Mouse (Mus musculus): ENCODE data around the gene Ppp4c. TPM values are rescaled to one million over a fixed set of nuclear protein-coding genes. Genes with fewer than 3 reads are reported as not detected.

Ppp4c gene
- 10 to 100 TPM; 49.0 to 51.8 TPM for total RNA-seq (2021)
- long read RNA-seq, experiment 1, transcript Ppp4c-211 (8 exons, 1,400 nt) = minor isoform, 7 of 46 reads
- long read RNA-seq, experiment 1, transcript Ppp4c-201 (9 exons, 1,359 nt) = major isoform, 34 of 46 reads
- long read RNA-seq, experiment 1, partial matches to known transcripts = 0 of 46 reads
- long read RNA-seq, experiment 1, other reads (novel, unspliced or antisense) = 5 of 46 reads
- long read RNA-seq, experiment 2, transcript Ppp4c-201 (9 exons, 1,359 nt) = major isoform, 57 of 89 reads
- long read RNA-seq, experiment 2, transcript Ppp4c-211 (8 exons, 1,400 nt) = minor isoform, 17 of 89 reads
- long read RNA-seq, experiment 2, partial matches to known transcripts = 4 of 89 reads
- long read RNA-seq, experiment 2, other reads (novel, unspliced or antisense) = 9 of 89 reads

DNA sequence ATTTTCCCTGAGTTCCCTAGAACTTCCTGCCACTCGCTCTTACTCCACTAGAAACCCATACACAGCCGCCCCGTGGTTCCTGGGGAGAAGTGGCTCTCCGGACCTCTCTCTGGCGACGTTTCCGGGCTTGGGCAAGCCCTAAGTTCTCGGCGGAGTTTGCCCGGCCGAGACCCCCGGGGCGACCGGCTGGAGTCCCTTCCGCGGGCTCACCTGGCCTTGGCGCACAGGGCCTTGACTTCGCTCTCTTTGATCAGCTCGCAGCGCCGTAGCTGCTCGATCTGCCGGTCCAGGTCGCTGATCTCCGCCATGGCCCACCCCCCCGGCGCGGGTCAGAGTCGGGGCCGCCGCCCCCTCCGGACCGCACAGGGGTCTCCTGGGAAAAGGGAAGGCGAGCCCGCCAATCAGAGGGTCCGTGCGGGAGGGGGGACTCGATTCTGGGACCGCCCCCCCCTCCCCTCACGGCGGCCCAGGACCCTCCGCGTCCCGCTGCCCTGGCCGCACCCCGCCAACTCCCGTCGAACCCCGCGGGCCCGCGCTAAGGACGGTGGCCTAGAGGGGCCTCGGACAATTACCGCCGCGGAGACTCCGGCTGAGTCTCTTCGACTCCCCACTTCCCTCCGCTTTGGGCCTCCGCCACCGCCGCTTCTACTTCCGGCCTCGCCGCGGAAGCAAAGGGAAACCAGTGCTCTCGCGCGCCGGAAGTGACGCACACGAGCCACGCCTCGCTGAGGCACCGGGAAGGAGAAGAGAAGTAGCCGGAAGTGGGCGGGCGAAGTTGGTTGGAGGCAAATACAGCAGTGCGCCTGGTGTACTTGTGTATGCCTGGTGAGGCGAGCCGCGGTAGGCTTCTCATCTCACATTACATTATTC is at the start of gene Ppp4c:
TSS of gene Ppp4c (minus strand) at position 646 of the 870 bp plus-strand sequence.
- DNase-seq (ENCODE audit: low spot score in 2 of 2) = peak; percentile 93 to 97

DNA sequence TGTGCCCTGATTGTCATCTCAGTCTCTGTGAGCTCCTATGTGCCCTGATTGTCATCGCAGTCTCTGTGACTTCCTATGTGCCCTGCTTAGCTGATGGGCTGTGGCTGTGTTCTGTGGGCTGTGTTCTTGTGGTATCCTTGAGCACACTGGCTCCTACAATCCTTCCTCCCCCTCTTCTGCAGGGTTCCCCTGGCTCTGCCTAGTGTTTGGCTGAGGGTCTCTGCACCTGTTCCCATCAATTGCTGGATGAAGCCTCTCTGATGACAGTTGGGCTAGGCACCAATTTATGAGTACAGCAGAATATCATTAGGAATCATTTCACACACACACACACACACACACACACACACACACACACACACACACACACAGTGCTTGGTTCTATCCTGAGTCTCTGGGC is 41.0 kb upstream of the Ppp4c start:
- no peak for DNase-seq (ENCODE audit: low spot score in 2 of 2)

DNA sequence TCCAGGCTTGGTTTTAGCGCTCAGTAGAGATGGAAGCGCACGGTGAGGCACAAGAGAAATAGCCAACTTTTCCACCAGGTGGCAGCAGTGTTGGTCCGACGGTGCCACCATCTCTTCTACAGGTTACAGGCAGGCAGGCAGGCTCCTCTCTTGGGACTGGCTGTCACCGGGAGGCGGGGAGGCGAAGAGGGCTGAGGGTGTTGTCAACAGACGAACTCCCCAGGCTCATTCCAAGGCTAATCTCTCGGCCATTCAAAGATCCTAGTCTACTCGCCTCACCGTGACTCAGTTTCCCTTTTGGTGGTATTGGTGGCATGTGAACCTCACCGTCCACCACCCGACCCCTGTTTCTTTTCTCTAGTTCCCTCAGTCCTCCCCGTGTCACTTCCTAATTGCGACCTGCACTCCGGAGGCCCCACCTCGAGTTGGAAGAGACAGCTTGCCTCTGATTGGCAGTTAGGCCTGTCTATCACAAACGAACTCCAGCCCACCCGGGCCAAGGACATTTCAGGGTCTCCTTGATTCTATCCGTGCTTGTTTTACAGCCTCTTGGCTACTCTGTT is 39.8 kb upstream of the Ppp4c start:
- DNase-seq (ENCODE audit: low spot score in 2 of 2) = peak; percentile 80 to 82

DNA sequence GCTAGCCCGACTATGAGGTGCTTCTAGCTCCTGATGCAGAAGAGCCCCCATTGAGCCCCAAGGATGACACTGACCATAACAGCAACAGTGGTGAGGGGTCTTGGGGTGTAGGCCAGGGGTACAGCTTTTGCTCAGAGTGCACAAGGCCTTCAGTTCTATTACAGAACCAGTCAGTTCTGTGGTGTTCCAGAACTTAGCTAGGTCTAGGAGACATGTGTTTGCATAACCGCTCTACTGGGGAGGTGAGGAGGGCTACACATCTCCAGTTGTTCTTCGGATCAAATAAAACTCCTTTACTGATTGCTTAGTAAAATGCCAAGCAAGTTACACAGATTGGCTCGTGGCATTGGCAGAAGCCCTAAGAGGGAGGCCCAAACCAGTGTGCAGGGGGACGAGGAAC is 39.2 kb upstream of the Ppp4c start, which contains the start of gene 4930451I11Rik:
TSS of gene 4930451I11Rik (minus strand) at position 101 of the 400 bp plus-strand sequence.
- DNase-seq (ENCODE audit: low spot score in 2 of 2) = no peak

DNA sequence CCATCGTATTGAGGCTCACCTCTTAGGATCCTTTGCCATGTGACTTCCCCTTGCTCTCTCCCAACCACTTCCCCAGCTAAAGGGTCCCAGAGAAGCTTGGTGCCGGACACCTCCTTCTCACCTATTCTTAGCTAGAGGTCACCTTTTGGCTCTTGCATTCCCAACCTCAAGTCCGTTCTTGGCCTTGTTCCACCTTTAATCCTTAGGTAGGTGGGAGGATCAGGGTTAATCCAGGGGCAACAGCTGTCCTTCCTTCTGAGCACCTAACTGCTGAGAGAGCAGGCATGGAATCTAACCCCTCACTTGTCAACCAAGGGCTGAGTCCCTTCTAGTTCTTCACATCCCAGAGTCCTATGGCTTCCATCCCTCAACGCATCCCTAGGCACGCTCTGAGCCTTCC is 33.7 kb upstream of the Ppp4c start:
- DNase-seq (ENCODE audit: low spot score in 2 of 2) = no peak

DNA sequence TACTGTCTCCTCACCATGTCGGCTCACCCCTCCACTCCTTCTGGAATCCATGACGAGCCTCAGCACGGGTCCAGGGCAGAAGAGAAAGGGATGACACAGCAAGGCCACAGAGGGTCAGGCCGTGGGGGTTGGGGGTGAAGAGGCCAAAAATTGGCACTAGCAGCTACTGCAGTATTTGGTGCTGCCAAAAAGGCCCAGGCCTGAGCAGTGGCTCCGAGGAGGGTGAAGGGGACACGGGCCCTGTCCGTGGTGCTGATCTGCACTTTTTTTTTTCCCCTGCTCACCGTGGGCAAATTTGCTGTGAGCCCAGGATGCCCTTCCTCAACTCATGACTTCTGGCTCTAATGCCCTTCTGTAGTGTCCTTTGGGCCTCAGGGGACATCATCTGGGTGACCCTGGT is 33.1 kb upstream of the Ppp4c start:
- DNase-seq (ENCODE audit: low spot score in 2 of 2) = no peak

DNA sequence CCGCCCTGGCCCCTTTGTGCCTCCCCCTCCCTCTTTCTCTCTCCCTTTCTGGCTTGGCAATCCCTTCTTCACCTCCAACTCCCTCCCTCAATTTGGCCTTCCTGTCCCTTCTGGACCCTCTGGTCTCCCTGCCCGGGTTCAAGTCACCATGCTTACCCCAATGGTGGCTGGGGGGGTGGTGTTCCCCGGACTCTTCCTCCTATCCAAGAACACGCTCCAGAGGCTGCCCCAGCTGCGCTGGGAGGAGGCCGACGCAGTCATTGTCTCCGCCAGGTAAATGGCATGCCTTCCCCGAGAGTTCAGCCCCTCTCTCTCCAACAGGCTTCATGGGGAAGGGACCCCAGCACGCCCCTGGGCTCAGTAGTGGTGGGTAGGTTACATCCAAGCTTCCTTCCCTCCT is 31.6 kb upstream of the Ppp4c start:
- no peak for DNase-seq (ENCODE audit: low spot score in 2 of 2)

DNA sequence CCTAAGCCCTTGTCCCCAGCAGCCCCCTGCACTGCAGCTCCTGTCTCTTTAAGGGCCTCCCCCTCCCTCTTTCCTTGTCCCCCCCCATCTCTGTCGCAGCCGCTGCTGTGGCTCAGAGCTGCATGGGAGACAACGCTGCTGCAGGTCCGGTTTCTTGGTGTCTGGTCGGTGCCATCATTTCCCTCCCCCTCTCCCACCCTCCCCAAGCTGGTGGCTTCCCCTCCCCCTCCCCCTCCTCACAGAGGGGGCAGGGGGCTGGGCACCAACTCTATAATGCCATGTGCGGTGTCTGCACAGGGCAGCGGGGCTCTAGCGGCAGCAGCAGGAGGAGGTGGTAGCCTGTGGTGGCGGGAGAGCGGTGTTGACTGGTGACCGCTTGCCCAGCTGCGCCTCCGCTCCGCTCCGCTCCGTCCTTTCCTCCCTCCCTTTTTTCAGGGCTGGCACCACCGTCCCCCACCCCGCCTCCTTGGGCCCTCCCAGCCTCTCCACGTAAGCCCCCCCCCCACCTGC is 31.0 kb upstream of the Ppp4c start:
- DNase-seq (ENCODE audit: low spot score in 2 of 2) = no peak

DNA sequence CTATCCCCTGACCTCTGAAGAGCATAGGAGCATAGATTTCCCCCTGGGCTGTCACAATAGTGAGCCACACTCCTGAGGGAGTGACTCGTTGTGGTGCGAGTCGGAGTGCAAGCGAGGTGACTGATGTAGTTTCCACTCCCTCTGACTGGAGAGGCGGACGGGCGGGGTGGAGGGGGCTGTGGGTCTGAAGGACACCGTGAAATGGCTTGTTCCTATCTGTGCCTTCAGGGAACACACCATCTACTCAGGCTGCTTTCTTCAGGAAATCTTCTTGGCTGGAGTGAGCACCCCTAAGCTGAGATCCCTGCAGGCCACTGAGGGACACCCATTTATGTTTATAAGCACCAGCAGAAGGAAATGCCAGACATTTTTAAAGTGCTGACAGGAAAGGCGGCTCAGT is 30.4 kb upstream of the Ppp4c start:
- no peak for DNase-seq (ENCODE audit: low spot score in 2 of 2)

DNA sequence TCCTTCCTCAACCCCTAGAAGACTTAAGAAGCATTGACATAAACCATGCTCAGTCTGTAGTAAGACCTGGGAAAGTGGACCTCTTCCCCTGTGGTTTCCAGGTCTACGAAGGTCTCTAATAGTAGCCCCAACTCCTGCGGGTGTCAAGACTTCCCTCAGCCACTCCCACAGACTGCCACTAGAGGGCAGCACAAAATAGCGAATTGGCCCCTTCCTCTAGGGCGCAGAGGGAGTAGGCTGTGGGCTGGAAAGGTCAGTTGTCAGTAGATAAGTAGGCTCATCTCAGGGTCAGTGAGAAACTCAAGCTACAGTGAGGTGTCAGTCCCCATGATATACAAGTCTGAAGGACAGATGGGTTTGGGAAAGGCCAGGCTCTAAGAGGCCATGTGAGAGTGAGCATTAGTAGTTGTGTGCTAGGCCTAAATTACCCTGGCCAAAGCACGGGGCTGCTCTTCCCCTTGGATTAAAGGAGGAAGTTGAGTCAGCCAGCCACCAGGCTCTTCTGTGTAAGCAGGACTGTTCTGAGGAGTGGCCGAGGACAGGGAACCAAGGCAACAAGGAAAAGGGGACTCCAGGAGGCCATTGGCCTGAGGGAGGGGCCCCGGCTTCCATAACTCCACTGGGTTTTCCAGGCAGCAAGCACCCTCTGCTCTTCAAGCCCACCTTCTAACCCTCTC is 29.7 kb upstream of the Ppp4c start:
- peak; percentile 80 for DNase-seq (ENCODE audit: low spot score in 2 of 2)

DNA sequence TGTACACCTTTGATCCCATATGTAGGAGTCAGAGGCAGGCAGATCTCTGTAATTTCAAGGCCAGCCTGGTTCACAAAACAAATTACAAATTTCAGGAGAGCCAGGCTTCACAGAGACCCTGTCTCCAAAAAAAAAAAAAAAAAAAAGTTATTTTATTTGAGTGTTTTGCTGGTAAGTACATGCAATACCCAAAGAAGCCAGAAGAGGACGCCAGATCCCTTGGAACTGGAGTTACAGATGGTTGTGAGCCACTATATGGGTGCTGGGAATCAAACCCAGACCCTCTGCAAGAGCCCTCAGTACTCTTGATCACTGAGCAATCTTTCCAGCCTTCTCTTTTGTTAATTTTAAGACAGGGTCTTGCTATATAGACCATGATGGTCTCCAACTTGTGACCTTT is 26.5 kb upstream of the Ppp4c start:
- no peak for DNase-seq (ENCODE audit: low spot score in 2 of 2)

DNA sequence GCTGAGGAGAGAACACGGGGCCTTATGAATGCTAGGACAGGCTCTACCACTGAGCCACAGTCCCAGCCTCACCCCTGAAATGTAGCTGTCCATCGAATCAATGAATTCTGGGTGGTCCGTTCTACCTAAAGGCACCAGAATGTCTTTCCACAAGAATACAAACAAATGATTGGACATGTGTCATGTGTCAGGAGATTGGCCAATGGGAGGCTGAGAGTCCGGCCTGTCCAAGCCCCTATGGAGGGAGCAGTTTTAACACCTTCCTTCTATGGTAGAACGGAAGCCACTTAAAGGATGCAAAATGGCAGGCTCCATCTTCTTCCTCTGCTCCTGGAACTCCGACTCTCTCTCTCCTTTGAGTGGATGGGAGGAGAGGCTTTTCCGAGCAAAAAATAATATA is 25.3 kb upstream of the Ppp4c start:
- DNase-seq (ENCODE audit: low spot score in 2 of 2) = no peak

DNA sequence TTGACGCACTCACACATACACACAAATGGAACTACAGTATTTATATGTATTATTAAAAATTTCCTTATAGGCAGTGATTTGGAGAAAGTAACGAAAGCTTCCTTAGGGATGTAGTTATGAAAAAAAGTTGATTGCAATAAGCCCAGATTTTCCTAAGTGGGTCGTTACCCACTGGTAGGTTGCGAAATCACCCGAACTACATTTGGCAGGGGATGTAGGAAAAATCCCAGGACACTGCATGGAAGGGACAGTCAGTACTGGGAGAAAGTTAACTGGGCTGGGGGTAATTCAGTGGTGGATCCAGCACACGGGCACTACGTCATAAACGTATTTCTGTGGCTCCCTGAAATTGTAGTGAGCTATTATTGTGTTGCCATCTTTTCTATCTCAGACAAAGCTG is 24.2 kb upstream of the Ppp4c start:
- no peak for DNase-seq (ENCODE audit: low spot score in 2 of 2)

DNA sequence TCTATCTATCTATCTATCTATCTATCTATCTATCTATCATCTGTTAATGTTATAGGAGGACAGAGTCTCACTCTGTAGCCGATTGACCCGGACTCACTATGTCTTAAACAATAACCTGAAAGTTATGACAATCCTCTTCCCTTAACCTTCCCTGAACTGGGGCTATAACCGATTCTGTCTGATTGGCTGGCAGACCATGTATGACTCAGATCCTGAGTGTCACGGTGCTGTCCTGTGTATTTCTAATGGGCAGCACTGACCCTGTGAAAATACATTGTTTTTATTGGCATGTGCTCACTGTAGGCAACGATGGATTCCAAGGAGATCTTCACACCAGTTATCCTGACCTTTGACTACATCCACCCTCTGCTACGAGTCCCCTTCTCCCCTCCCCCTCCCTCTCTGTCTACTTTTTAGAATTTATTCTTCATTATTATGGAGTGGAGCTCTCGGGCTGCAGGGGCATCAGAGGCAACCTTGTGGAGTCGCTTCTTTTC is 23.5 kb upstream of the Ppp4c start:
- DNase-seq (ENCODE audit: low spot score in 2 of 2) = no peak

DNA sequence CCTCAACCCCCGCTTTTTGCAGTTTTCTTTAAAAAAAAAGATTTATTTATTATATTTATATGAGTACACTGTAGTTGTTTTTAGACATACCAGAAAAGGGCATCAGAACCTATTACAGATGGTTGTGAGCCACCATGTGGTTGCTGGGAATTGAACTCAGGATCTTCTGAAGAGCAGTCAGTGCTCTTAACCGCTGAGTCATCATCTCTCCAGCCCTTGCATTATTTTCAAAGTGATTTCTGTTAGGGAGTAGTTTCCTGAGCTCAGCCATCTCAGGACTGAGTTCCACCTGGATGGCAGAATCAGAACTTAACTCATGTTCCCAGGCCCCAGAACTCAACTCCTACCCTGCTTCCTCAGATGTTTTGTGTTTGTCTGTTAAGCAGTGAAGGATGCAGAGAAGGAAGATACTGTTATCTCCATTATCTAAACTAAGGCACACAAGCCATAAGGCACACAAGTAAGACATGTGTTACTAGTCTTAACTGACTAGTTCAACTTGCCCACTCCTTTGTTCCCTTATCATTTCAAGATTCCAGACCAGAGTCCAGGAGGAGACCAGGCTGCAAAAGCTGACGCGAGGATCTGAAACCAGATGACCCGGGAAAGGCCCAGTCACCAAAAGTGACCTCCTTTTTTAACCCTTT is 17.6 kb upstream of the Ppp4c start:
- no peak for DNase-seq (ENCODE audit: low spot score in 2 of 2)

DNA sequence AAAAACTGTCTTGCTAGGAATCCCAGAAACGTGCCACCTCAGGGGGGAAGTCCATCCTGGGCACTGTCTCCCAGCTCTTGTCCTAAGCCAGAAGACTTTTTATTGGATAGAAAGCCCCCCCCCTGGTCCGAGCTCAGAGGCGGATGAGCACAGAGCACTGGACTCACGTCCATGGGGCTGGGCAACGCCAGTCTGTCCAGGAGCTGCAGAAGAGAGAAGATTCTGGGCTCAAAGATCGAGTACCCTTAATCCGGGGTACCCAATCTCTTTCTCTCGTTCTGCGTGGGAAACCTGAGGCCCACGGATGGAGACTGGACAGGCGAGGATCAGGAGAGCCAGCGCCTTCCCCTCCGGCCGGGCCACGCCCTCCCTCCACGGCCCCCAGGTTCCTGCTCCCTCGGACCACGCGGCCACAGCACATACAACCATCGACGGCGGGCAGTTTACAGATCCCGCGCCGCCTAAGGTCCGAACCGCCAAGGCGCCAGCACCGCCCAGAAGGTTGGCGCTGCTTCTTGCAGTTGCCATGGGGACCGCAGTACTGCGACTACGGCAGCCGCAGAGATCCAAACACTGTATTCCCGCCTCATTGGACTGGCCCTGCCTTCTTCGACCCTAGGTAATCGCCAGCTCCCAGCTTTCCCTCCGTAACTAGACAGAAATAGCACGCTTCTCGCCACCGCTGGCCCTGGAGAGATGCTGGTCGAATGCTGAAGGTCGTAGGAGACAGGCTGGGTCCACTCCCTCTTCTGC is 16.6 kb upstream of the Ppp4c start:
- peak; percentile 85 to 91 for DNase-seq (ENCODE audit: low spot score in 2 of 2)

DNA sequence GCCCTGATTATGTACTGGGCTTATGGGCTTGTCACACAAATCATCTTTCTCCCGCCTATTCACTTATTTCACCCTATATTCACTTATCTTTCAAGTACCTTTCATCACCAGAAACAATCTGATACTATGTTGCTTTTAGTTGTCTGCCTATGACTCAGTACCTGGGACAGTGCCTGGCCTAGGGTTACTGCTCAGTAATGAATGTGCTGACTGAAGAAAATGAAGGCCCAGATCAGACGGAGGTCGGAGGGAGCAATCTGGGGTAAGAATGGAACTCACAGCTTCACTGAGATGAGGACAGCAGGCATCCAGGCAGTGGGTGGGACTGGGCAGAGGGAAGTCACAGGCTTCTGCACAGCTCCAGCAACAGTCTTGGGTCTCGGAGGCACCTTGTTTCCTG is 15.1 kb upstream of the Ppp4c start:
- DNase-seq (ENCODE audit: low spot score in 2 of 2) = no peak

DNA sequence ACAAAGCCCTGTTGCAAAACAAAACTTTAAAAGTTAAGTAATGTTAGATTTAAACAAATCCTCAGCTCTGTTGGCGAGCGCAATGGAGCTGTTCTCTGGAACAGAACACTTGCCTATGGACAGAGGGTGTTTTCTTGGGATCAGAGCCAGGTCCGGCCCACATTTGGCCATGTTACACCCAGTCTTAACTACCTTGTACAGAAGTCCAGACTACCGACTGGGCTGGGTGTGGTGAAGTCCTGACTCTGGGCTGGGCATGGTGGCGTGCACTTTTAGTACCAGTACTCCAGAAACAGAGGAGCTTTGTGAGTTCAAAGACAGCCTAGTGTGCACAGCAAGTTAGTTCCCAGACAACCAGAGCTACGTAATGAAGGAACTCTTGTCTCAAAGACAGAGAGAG is 14.7 kb upstream of the Ppp4c start:
- DNase-seq (ENCODE audit: low spot score in 2 of 2) = no peak

DNA sequence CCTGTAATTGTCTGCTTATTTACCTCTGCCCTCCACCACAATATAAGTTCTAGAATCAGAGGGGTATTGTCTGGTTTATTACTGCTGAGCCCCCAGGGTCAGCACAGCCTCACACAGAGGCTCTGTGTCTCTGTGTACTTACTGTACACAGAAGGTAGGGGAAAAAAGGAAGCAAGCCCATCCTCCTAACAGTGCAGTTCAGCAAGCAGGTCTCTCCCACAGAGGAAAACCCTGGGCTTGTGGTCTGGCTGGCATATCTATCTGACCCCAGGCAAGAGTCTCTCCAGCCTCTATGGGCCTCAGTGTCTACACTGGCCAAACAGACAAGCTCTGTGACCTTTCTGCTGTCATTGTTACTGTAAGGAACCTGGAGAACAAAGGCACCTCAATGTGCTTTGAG is 11.5 kb upstream of the Ppp4c start:
- no peak for DNase-seq (ENCODE audit: low spot score in 2 of 2)

DNA sequence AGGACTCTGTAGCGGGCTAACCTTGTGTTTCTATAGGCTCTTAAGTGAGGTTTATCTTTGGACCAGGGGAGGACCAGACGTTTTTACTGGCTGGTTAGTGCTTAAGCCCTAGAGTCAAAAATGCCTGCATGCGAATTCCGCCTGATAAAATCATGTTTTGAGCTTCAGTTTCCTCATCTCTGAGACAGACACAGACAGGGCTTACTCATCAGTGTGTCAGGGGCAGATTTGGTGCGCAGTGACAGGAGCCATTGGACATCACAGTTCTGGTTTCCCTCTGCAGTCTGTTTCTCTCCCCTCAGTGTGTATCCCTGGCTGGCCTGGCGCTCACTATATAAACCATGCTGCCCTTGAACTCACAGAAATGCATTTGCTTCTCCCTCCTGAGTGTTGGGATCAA is 10.9 kb upstream of the Ppp4c start:
- DNase-seq (ENCODE audit: low spot score in 2 of 2) = no peak
